Mouse (Mus musculus): ENCODE results near the gene Rag2. TPM values are rescaled to one million over a fixed set of nuclear protein-coding genes. Genes with fewer than 3 reads are reported as not detected.
A peak's percentile ranks its signal among the peaks of the same experiment; 100 is the strongest.

Rag2 gene
- polyA plus RNA-seq, 1 experiment from 2014 or later = not detected

- Histone ChIP-seq H3K9me3 (ENCODE audit: control insufficient read depth, low read length) (no peaks in the 10 kb centered on the region), H3K36me3 (ENCODE audit: control insufficient read depth, insufficient read depth, low read length) (no peaks in the 10 kb centered on the region), H3K27me3 (ENCODE audit: control insufficient read depth, insufficient read depth, low read length) (no peaks in the 10 kb centered on the region), H3K4me1 (ENCODE audit: control insufficient read depth, insufficient read depth, low read length) (peaks cover 5% of the 10 kb centered on the region; the same call in 1 of the 2 replicates), H3K4me3 (ENCODE audit: low read depth, low read length) (no peak overlapping the region), H3K4me2 (ENCODE audit: low read depth, severe bottlenecking) (no peak overlapping the region), H3K9ac (ENCODE audit: low read length) (no peak overlapping the region), H3K27ac (replicated peaks; ENCODE audit: low read depth, low read length) (no peak overlapping the region)
- DNase-seq (ENCODE audit: low spot score) (no peak), ATAC-seq (ENCODE audit: insufficient number of reproducible peaks, low FRiP score, low TSS enrichment, low read depth) (peak; percentile 76)
- 42% methylated on average over 7 of the region's 7 CpGs for whole genome bisulfite sequencing
These were observed 14.7 kb downstream of the Rag2 start for GRCm38 (mm10) chr2:101638979-101639839.

- H3K36me3 ChIP-seq (ENCODE audit: control insufficient read depth, insufficient read depth, low read length) = no peaks in the 10 kb centered on the region
- no peak overlapping the region for H3K9ac ChIP-seq (ENCODE audit: low read length)
- WGBS = 69% methylated on average over 3 of the region's 3 CpGs
- H3K9me3 ChIP-seq (ENCODE audit: control insufficient read depth, low read length) = no peaks in the 10 kb centered on the region
- H3K27ac ChIP-seq (replicated peaks; ENCODE audit: low read depth, low read length) = no peak overlapping the region
- peaks cover 5% of the 10 kb centered on the region; the same call in 1 of the 2 replicates for H3K4me1 ChIP-seq (ENCODE audit: control insufficient read depth, insufficient read depth, low read length)
- no peak overlapping the region for H3K4me3 ChIP-seq (ENCODE audit: low read depth, low read length)
- no peak for ATAC-seq (ENCODE audit: insufficient number of reproducible peaks, low FRiP score, low TSS enrichment, low read depth)
- no peak overlapping the region for H3K4me2 ChIP-seq (ENCODE audit: low read depth, severe bottlenecking)
- DNase-seq (ENCODE audit: low spot score) = no peak
- H3K27me3 ChIP-seq (ENCODE audit: control insufficient read depth, insufficient read depth, low read length) = no peaks in the 10 kb centered on the region
These were observed 15.4 kb downstream of the Rag2 start for GRCm38 (mm10) chr2:101639840-101640350.

GRCm38 (mm10) chr2:101645841-101646240 lies 21.3 kb downstream of the Rag2 start:
- DNase-seq (ENCODE audit: low spot score) (no peak), ATAC-seq (ENCODE audit: insufficient number of reproducible peaks, low FRiP score, low TSS enrichment, low read depth) (no peak)
- no peak overlapping the region for H3K4me3 ChIP-seq (ENCODE audit: low read depth, low read length)
- H3K27me3 ChIP-seq (ENCODE audit: control insufficient read depth, insufficient read depth, low read length) = no peaks in the 10 kb centered on the region
- no peaks in the 10 kb centered on the region for H3K9me3 ChIP-seq (ENCODE audit: control insufficient read depth, low read length)
- H3K4me1 ChIP-seq (ENCODE audit: control insufficient read depth, insufficient read depth, low read length) = peaks cover 5% of the 10 kb centered on the region; the same call in 1 of the 2 replicates
- H3K4me2 ChIP-seq (ENCODE audit: low read depth, severe bottlenecking) = no peak overlapping the region
- WGBS = 94% methylated on average over 1 of the region's 1 CpGs
- H3K27ac ChIP-seq (replicated peaks; ENCODE audit: low read depth, low read length) = no peak overlapping the region
- H3K9ac ChIP-seq (ENCODE audit: low read length) = no peak overlapping the region
- H3K36me3 ChIP-seq (ENCODE audit: control insufficient read depth, insufficient read depth, low read length) = no peaks in the 10 kb centered on the region

GRCm38 (mm10) chr2:101648361-101648760 lies 23.8 kb downstream of the Rag2 start:
- DNase-seq (ENCODE audit: low spot score) (no peak), ATAC-seq (ENCODE audit: insufficient number of reproducible peaks, low FRiP score, low TSS enrichment, low read depth) (no peak)
- WGBS = 77% methylated on average over 2 of the region's 2 CpGs
- Histone ChIP-seq H3K4me3 (ENCODE audit: low read depth, low read length) (no peak overlapping the region), H3K4me2 (ENCODE audit: low read depth, severe bottlenecking) (no peak overlapping the region), H3K4me1 (ENCODE audit: control insufficient read depth, insufficient read depth, low read length) (peaks cover 5% of the 10 kb centered on the region; the same call in 1 of the 2 replicates), H3K27ac (replicated peaks; ENCODE audit: low read depth, low read length) (no peak overlapping the region; the same call in 1 of the 2 replicates), H3K9ac (ENCODE audit: low read length) (no peak overlapping the region), H3K27me3 (ENCODE audit: control insufficient read depth, insufficient read depth, low read length) (no peaks in the 10 kb centered on the region), H3K9me3 (ENCODE audit: control insufficient read depth, low read length) (no peaks in the 10 kb centered on the region), H3K36me3 (ENCODE audit: control insufficient read depth, insufficient read depth, low read length) (no peaks in the 10 kb centered on the region)

- Histone ChIP-seq H3K4me1 (ENCODE audit: control insufficient read depth, insufficient read depth, low read length) (peaks cover 5% of the 10 kb centered on the region; the same call in 1 of the 2 replicates), H3K27ac (replicated peaks; ENCODE audit: low read depth, low read length) (peak within 1 kb of the TSS; percentile 43), H3K27me3 (ENCODE audit: control insufficient read depth, insufficient read depth, low read length) (no peaks in the 10 kb centered on the region), H3K4me2 (ENCODE audit: low read depth, severe bottlenecking) (peak within 1 kb of the TSS; percentile 11), H3K36me3 (ENCODE audit: control insufficient read depth, insufficient read depth, low read length) (no peaks in the 10 kb centered on the region), H3K4me3 (ENCODE audit: low read depth, low read length) (no peak within 1 kb of the TSS), H3K9ac (ENCODE audit: low read length) (no peak within 1 kb of the TSS), H3K9me3 (ENCODE audit: control insufficient read depth, low read length) (no peaks in the 10 kb centered on the region)
- DNase-seq (ENCODE audit: low spot score) (peak; percentile 43), ATAC-seq (ENCODE audit: insufficient number of reproducible peaks, low FRiP score, low TSS enrichment, low read depth) (peak; percentile 61; the same call in 1 of the 2 replicates)
- 30% methylated on average over 8 of the region's 8 CpGs for WGBS
These were observed 24.7 kb downstream of the Rag2 start, which contains the start of the genes Rag1 and B230118H07Rik for GRCm38 (mm10) chr2:101649114-101649671. Rag1 (minus strand) TSS chr2:101649501. B230118H07Rik (minus strand) TSS chr2:101649532.

- Histone ChIP-seq H3K9me3 (ENCODE audit: control insufficient read depth, low read length) (no peaks in the 10 kb centered on the region), H3K9ac (ENCODE audit: low read length) (no peak overlapping the region), H3K27me3 (ENCODE audit: control insufficient read depth, insufficient read depth, low read length) (no peaks in the 10 kb centered on the region), H3K4me2 (ENCODE audit: low read depth, severe bottlenecking) (no peak overlapping the region), H3K36me3 (ENCODE audit: control insufficient read depth, insufficient read depth, low read length) (no peaks in the 10 kb centered on the region), H3K4me1 (ENCODE audit: control insufficient read depth, insufficient read depth, low read length) (peaks cover 5% of the 10 kb centered on the region; the same call in 1 of the 2 replicates), H3K4me3 (ENCODE audit: low read depth, low read length) (no peak overlapping the region), H3K27ac (replicated peaks; ENCODE audit: low read depth, low read length) (no peak overlapping the region)
- no peak for DNase-seq (ENCODE audit: low spot score)
- 68% methylated on average over 1 of the region's 1 CpGs for WGBS
- no peak for ATAC-seq (ENCODE audit: insufficient number of reproducible peaks, low FRiP score, low TSS enrichment, low read depth)
These were observed 25.9 kb downstream of the Rag2 start for GRCm38 (mm10) chr2:101650446-101650845.

GRCm38 (mm10) chr2:101652204-101652920 lies 27.8 kb downstream of the Rag2 start:
- Histone ChIP-seq H3K4me2 (ENCODE audit: low read depth, severe bottlenecking) (peak overlapping the region; percentile 5; the same call in 1 of the 2 replicates), H3K36me3 (ENCODE audit: control insufficient read depth, insufficient read depth, low read length) (no peaks in the 10 kb centered on the region), H3K9ac (ENCODE audit: low read length) (no peak overlapping the region), H3K4me1 (ENCODE audit: control insufficient read depth, insufficient read depth, low read length) (peaks cover 5% of the 10 kb centered on the region; the same call in 1 of the 2 replicates), H3K4me3 (ENCODE audit: low read depth, low read length) (no peak overlapping the region), H3K9me3 (ENCODE audit: control insufficient read depth, low read length) (no peaks in the 10 kb centered on the region), H3K27ac (replicated peaks; ENCODE audit: low read depth, low read length) (no peak overlapping the region), H3K27me3 (ENCODE audit: control insufficient read depth, insufficient read depth, low read length) (no peaks in the 10 kb centered on the region)
- WGBS = 42% methylated on average over 14 of the region's 14 CpGs
- ATAC-seq (ENCODE audit: insufficient number of reproducible peaks, low FRiP score, low TSS enrichment, low read depth) (peak; percentile 63; the same call in 1 of the 2 replicates), DNase-seq (ENCODE audit: low spot score) (no peak)
